Mouse (Mus musculus) MEL-GATA-1-ER (cell line): ENCODE data around the gene Arhgap6.
"Not testable (repeated sequence)": the region's sequence is repeated elsewhere in the genome, so short reads cannot be mapped to it uniquely, and the experiment has no call there.

Experiments used
- DNase-seq: peaks from one replicate; pipeline ENCODE4 v3.0.0-alpha.2; 2012; ENCODE audit warnings: low read depth; ENCODE audit errors: extremely low read depth

Gene Arhgap6

GRCm38 (mm10) chrX:169302271-169303045 is 507.6 kb downstream of the Arhgap6 start:
- DNase-seq: no peak

- peak; percentile 57 for DNase-seq
Observed at GRCm38 (mm10) chrX:169303945-169304344, 509.0 kb downstream of the Arhgap6 start.

GRCm38 (mm10) chrX:169308559-169308958 is 513.7 kb downstream of the Arhgap6 start:
- DNase-seq: no peak

GRCm38 (mm10) chrX:169319066-169319760 is 524.3 kb downstream of the Arhgap6 start:
- DNase-seq: no peak

- peak; percentile 84 for DNase-seq
Observed at GRCm38 (mm10) chrX:169319945-169320667, 525.2 kb downstream of the Arhgap6 start, which contains the start of gene Hccs. Gene Hccs, minus strand, starts transcription at chrX:169320372.

- DNase-seq: not testable (repeated sequence)
Observed at GRCm38 (mm10) chrX:169320668-169321005, 525.7 kb downstream of the Arhgap6 start.

GRCm38 (mm10) chrX:169325929-169326595 is 531.2 kb downstream of the Arhgap6 start:
- peak; percentile 81 for DNase-seq

- peak; percentile 36 for DNase-seq
Observed at GRCm38 (mm10) chrX:169332264-169332663, 537.4 kb downstream of the Arhgap6 start.

- DNase-seq: no peak
Observed at GRCm38 (mm10) chrX:169337559-169337958, 542.7 kb downstream of the Arhgap6 start.

- DNase-seq: no peak
Observed at GRCm38 (mm10) chrX:169338213-169338612, 543.3 kb downstream of the Arhgap6 start.
